Mouse (Mus musculus): ENCODE measurements around the gene Foxj3. TPM values are rescaled to one million over a fixed set of nuclear protein-coding genes. Genes with fewer than 3 reads are reported as not detected.

Gene Foxj3
- total and polyA plus RNA-seq, 3 experiments, result 12.5 to 51.8 (median 27.0) TPM

GRCm38 (mm10) chr4:119658246-119658645, 121.4 kb downstream of the Foxj3 start:
- Histone ChIP-seq H3K9me3 (replicated peaks) (no peaks in the 10 kb centered on the region), H3K4me3 (ENCODE audit: low read depth, low read length) (no peak overlapping the region), H3K4me1 (ENCODE audit: insufficient read depth, low read depth, low read length) (no peaks in the 10 kb centered on the region), H3K36me3 (replicated peaks) (no peaks in the 10 kb centered on the region), H3K27me3 (ENCODE audit: insufficient read depth, low read length) (peaks cover 17% of the 10 kb centered on the region; the same call in 1 of the 2 replicates)
- TF ChIP-seq POLR2AphosphoS5 (IDR thresholded peaks at IDR 0.05; ENCODE audit: insufficient replicate concordance, low read depth, low read length) (no peak), GATA2 (IDR thresholded peaks at IDR 0.05; ENCODE audit: borderline replicate concordance, low read depth, low read length) (no peak), GATA1 (IDR thresholded peaks at IDR 0.05; ENCODE audit: borderline replicate concordance, low read length) (no peak), CTCF (IDR thresholded peaks at IDR 0.05; ENCODE audit: low read depth, low read length) (no peak), TAL1 (conservative IDR thresholded peaks at IDR 0.05; ENCODE audit: low read depth, low read length) (no peak)
- DNase-seq (ENCODE audit: low spot score) (no peak), ATAC-seq (ENCODE audit: extremely low read depth, insufficient number of reproducible peaks, low FRiP score, poor library complexity, severe bottlenecking) (no peak)

- H3K27me3 ChIP-seq (ENCODE audit: insufficient read depth, low read length), result peaks cover 17% of the 10 kb centered on the region; the same call in 1 of the 2 replicates
Observed at GRCm38 (mm10) chr4:119658731-119659130, 121.9 kb downstream of the Foxj3 start, which contains the start of gene Guca2b. TSS of gene Guca2b (minus strand) at chr4:119658954.

GRCm38 (mm10) chr4:119660007-119660406, 123.2 kb downstream of the Foxj3 start:
- no peak for ATAC-seq (ENCODE audit: extremely low read depth, insufficient number of reproducible peaks, low FRiP score, poor library complexity, severe bottlenecking)

More at GRCm38 (mm10) chr4:119658731-119659130, 121.9 kb downstream of the Foxj3 start, which contains the start of gene Guca2b:
- no peaks in the 10 kb centered on the region for H3K36me3 ChIP-seq (replicated peaks)
- no peak for DNase-seq (ENCODE audit: low spot score)
- H3K9me3 ChIP-seq (replicated peaks), result no peaks in the 10 kb centered on the region
- H3K4me1 ChIP-seq (ENCODE audit: insufficient read depth, low read depth, low read length), result no peaks in the 10 kb centered on the region
- no peak for ATAC-seq (ENCODE audit: extremely low read depth, insufficient number of reproducible peaks, low FRiP score, poor library complexity, severe bottlenecking)
- TF ChIP-seq GATA1 (IDR thresholded peaks at IDR 0.05; ENCODE audit: borderline replicate concordance, low read length) (no peak), POLR2AphosphoS5 (IDR thresholded peaks at IDR 0.05; ENCODE audit: insufficient replicate concordance, low read depth, low read length) (no peak), CTCF (IDR thresholded peaks at IDR 0.05; ENCODE audit: low read depth, low read length) (no peak), TAL1 (conservative IDR thresholded peaks at IDR 0.05; ENCODE audit: low read depth, low read length) (no peak), GATA2 (IDR thresholded peaks at IDR 0.05; ENCODE audit: borderline replicate concordance, low read depth, low read length) (no peak)
- no peak within 1 kb of the TSS for H3K4me3 ChIP-seq (ENCODE audit: low read depth, low read length)

GRCm38 (mm10) chr4:119662151-119662550, 125.3 kb downstream of the Foxj3 start:
- H3K27me3 ChIP-seq (ENCODE audit: insufficient read depth, low read length), result peaks cover 6% of the 10 kb centered on the region; the same call in 1 of the 2 replicates
- ATAC-seq (ENCODE audit: extremely low read depth, insufficient number of reproducible peaks, low FRiP score, poor library complexity, severe bottlenecking), result no peak
- TF ChIP-seq TAL1 (conservative IDR thresholded peaks at IDR 0.05; ENCODE audit: low read depth, low read length) (no peak), GATA2 (IDR thresholded peaks at IDR 0.05; ENCODE audit: borderline replicate concordance, low read depth, low read length) (no peak), POLR2AphosphoS5 (IDR thresholded peaks at IDR 0.05; ENCODE audit: insufficient replicate concordance, low read depth, low read length) (no peak), GATA1 (IDR thresholded peaks at IDR 0.05; ENCODE audit: borderline replicate concordance, low read length) (no peak), CTCF (IDR thresholded peaks at IDR 0.05; ENCODE audit: low read depth, low read length) (no peak)

More at GRCm38 (mm10) chr4:119660007-119660406, 123.2 kb downstream of the Foxj3 start:
- Histone ChIP-seq H3K27me3 (ENCODE audit: insufficient read depth, low read length) (peaks cover 15% of the 10 kb centered on the region; the same call in 1 of the 2 replicates), H3K4me3 (ENCODE audit: low read depth, low read length) (no peak overlapping the region), H3K9me3 (replicated peaks) (no peaks in the 10 kb centered on the region), H3K4me1 (ENCODE audit: insufficient read depth, low read depth, low read length) (no peaks in the 10 kb centered on the region), H3K36me3 (replicated peaks) (no peaks in the 10 kb centered on the region)
- no peak for DNase-seq (ENCODE audit: low spot score)
- TF ChIP-seq CTCF (IDR thresholded peaks at IDR 0.05; ENCODE audit: low read depth, low read length), result no peak
- no peak for TF ChIP-seq POLR2AphosphoS5 (IDR thresholded peaks at IDR 0.05; ENCODE audit: insufficient replicate concordance, low read depth, low read length)
- TF ChIP-seq TAL1 (conservative IDR thresholded peaks at IDR 0.05; ENCODE audit: low read depth, low read length), result no peak
- no peak for TF ChIP-seq GATA2 (IDR thresholded peaks at IDR 0.05; ENCODE audit: borderline replicate concordance, low read depth, low read length)
- no peak for TF ChIP-seq GATA1 (IDR thresholded peaks at IDR 0.05; ENCODE audit: borderline replicate concordance, low read length)

GRCm38 (mm10) chr4:119662976-119663375, 126.2 kb downstream of the Foxj3 start:
- no peaks in the 10 kb centered on the region for H3K36me3 ChIP-seq (replicated peaks)
- ATAC-seq (ENCODE audit: extremely low read depth, insufficient number of reproducible peaks, low FRiP score, poor library complexity, severe bottlenecking) (no peak), DNase-seq (ENCODE audit: low spot score) (no peak)

More at GRCm38 (mm10) chr4:119662151-119662550, 125.3 kb downstream of the Foxj3 start:
- H3K9me3 ChIP-seq (replicated peaks), result no peaks in the 10 kb centered on the region
- H3K4me1 ChIP-seq (ENCODE audit: insufficient read depth, low read depth, low read length), result no peaks in the 10 kb centered on the region
- H3K36me3 ChIP-seq (replicated peaks), result no peaks in the 10 kb centered on the region
- H3K4me3 ChIP-seq (ENCODE audit: low read depth, low read length), result no peak overlapping the region
- no peak for DNase-seq (ENCODE audit: low spot score)

GRCm38 (mm10) chr4:119663409-119664095, 126.7 kb downstream of the Foxj3 start:
- H3K4me1 ChIP-seq (ENCODE audit: insufficient read depth, low read depth, low read length), result no peaks in the 10 kb centered on the region
- peaks cover 6% of the 10 kb centered on the region; the same call in 1 of the 2 replicates for H3K27me3 ChIP-seq (ENCODE audit: insufficient read depth, low read length)
- H3K4me3 ChIP-seq (ENCODE audit: low read depth, low read length), result no peak overlapping the region
- ATAC-seq (ENCODE audit: extremely low read depth, insufficient number of reproducible peaks, low FRiP score, poor library complexity, severe bottlenecking) (no peak), DNase-seq (ENCODE audit: low spot score) (no peak)
- no peaks in the 10 kb centered on the region for H3K9me3 ChIP-seq (replicated peaks)
- H3K36me3 ChIP-seq (replicated peaks), result no peaks in the 10 kb centered on the region
- TF ChIP-seq GATA1 (IDR thresholded peaks at IDR 0.05; ENCODE audit: borderline replicate concordance, low read length), result no peak
- TF ChIP-seq CTCF (IDR thresholded peaks at IDR 0.05; ENCODE audit: low read depth, low read length), result no peak
- no peak for TF ChIP-seq TAL1 (conservative IDR thresholded peaks at IDR 0.05; ENCODE audit: low read depth, low read length)
- TF ChIP-seq GATA2 (IDR thresholded peaks at IDR 0.05; ENCODE audit: borderline replicate concordance, low read depth, low read length), result no peak
- TF ChIP-seq POLR2AphosphoS5 (IDR thresholded peaks at IDR 0.05; ENCODE audit: insufficient replicate concordance, low read depth, low read length), result no peak

More at GRCm38 (mm10) chr4:119662976-119663375, 126.2 kb downstream of the Foxj3 start:
- TF ChIP-seq TAL1 (conservative IDR thresholded peaks at IDR 0.05; ENCODE audit: low read depth, low read length) (no peak), POLR2AphosphoS5 (IDR thresholded peaks at IDR 0.05; ENCODE audit: insufficient replicate concordance, low read depth, low read length) (no peak), CTCF (IDR thresholded peaks at IDR 0.05; ENCODE audit: low read depth, low read length) (no peak), GATA1 (IDR thresholded peaks at IDR 0.05; ENCODE audit: borderline replicate concordance, low read length) (no peak), GATA2 (IDR thresholded peaks at IDR 0.05; ENCODE audit: borderline replicate concordance, low read depth, low read length) (no peak)
- Histone ChIP-seq H3K27me3 (ENCODE audit: insufficient read depth, low read length) (peaks cover 6% of the 10 kb centered on the region; the same call in 1 of the 2 replicates), H3K9me3 (replicated peaks) (no peaks in the 10 kb centered on the region), H3K4me3 (ENCODE audit: low read depth, low read length) (no peak overlapping the region), H3K4me1 (ENCODE audit: insufficient read depth, low read depth, low read length) (no peaks in the 10 kb centered on the region)

Data from G1E (cell line).